Mouse (Mus musculus) liver, postnatal 0 days (tissue): ENCODE results near the gene Usp32. TPM values are rescaled to one million over a fixed set of nuclear protein-coding genes. Genes with fewer than 3 reads are reported as not detected.

Experiments
- ATAC-seq: fragments of 200-750 bp; cut with Nextera tagmentation; 2 replicates; pipeline ENCODE4 v1.8.0; 2017; ENCODE audit warnings: mild to moderate bottlenecking, moderate library complexity
- DNase-seq: peaks from one replicate; pipeline ENCODE4 v3.0.0-alpha.2; 2016
- H3K27ac ChIP-seq: fragments of 300-500 bp; sonication (generic); 2 replicates; pipeline ENCODE4 v1.5.1; 2014; ENCODE audit warnings: antibody characterized with exemption, moderate library complexity, mild to moderate bottlenecking, low read depth
- H3K27me3 ChIP-seq: fragments of 300-500 bp; sonication (generic); 2 replicates; pipeline ENCODE4 v1.6.1; 2014; ENCODE audit warnings: low read length, control low read depth, mixed read lengths; ENCODE audit not compliant: insufficient read depth
- H3K36me3 ChIP-seq: fragments of 300-500 bp; sonication (generic); replicated peaks from 2 replicates; pipeline ENCODE4 v1.6.1; 2014; ENCODE audit warnings: mild to moderate bottlenecking, control low read depth, low read length, moderate library complexity, mixed read lengths; ENCODE audit not compliant: insufficient read depth
- H3K4me1 ChIP-seq: fragments of 300-500 bp; sonication (generic); 2 replicates; pipeline ENCODE4 v1.6.1; 2014; ENCODE audit warnings: antibody characterized with exemption, mild to moderate bottlenecking, control low read depth; ENCODE audit not compliant: insufficient read depth
- H3K4me2 ChIP-seq: fragments of 300-500 bp; sonication (generic); 2 replicates; pipeline ENCODE4 v1.6.1; 2014; ENCODE audit warnings: low read depth, mild to moderate bottlenecking, low read length, moderate library complexity, mixed read lengths
- H3K4me3 ChIP-seq: fragments of 300-500 bp; sonication (generic); 2 replicates; pipeline ENCODE4 v1.5.1; 2014; ENCODE audit warnings: low read depth, low read length
- H3K9ac ChIP-seq: fragments of 300-500 bp; sonication (generic); replicated peaks from 2 replicates; pipeline ENCODE4 v1.6.1; 2014; ENCODE audit warnings: mild to moderate bottlenecking, moderate library complexity
- H3K9me3 ChIP-seq: fragments of 300-500 bp; sonication (generic); 2 replicates; pipeline ENCODE4 v1.6.1; 2016; ENCODE audit warnings: mild to moderate bottlenecking, control low read depth, low read length, mixed read lengths
- CTCF ChIP-seq: sonication (generic); IDR thresholded peaks from 2 replicates; pipeline ENCODE4 v1.5.1; 2016; ENCODE audit warnings: antibody characterized with exemption, low read depth
- EP300 ChIP-seq: IDR thresholded peaks from 2 replicates; pipeline ENCODE4 v1.6.1; 2016; ENCODE audit warnings: antibody characterized with exemption, low read depth, mild to moderate bottlenecking
- WGBS: fragments of 180-500 bp; shearing (Covaris S2); extraction: QIAGEN DNeasy Blood & Tissue Kit; methylation state at CpG from one replicate; pipeline ENCODE4 v1.1.7; 2014; ENCODE audit not compliant: insufficient replicate concordance; 5-methylcytosine and 5-hydroxymethylcytosine counted together
- polyA plus RNA-seq: library from polyadenylated mRNA; unstranded; fragments of >200 nt; fragmentation: Nextera tagmentation; extraction: Ambion mirVana; gene quantifications from 2 replicates; pipeline ENCODE4 v1.2.1, GENCODE M21; 2015

Usp32 gene
- polyA plus RNA-seq, 1 experiment from 2014 or later = 6.1 TPM

GRCm38 (mm10) chr11:85128883-85129282 is 11.1 kb downstream of the Usp32 start:
- no peak overlapping the region for H3K27ac ChIP-seq
- 0 out of 2 replicates have a peak, but pooled peaks have one; percentile 49 for ATAC-seq

GRCm38 (mm10) chr11:85126257-85127102 is 13.5 kb downstream of the Usp32 start:
- DNase-seq (no peak), ATAC-seq (no peak)
- no peaks in the 10 kb centered on the region for H3K27me3 ChIP-seq
- no peak overlapping the region for H3K4me3 ChIP-seq
- peaks cover 30% of the 10 kb centered on the region for H3K4me1 ChIP-seq
- H3K9me3 ChIP-seq = no peaks in the 10 kb centered on the region
- H3K36me3 ChIP-seq = no peaks in the 10 kb centered on the region
- peak overlapping the region; percentile 20; the same call in 1 of the 2 replicates for H3K27ac ChIP-seq
- no peak for TF ChIP-seq CTCF
- TF ChIP-seq EP300 = no peak
- H3K9ac ChIP-seq = no peak overlapping the region
- peak overlapping the region; percentile 7; the same call in 1 of the 2 replicates for H3K4me2 ChIP-seq
- 81% methylated on average over 2 of the region's 2 CpGs for WGBS

More at GRCm38 (mm10) chr11:85128883-85129282, 11.1 kb downstream of the Usp32 start:
- no peaks in the 10 kb centered on the region for H3K36me3 ChIP-seq
- WGBS = 60% methylated on average over 1 of the region's 1 CpGs
- no peak for DNase-seq
- no peaks in the 10 kb centered on the region for H3K9me3 ChIP-seq
- H3K4me2 ChIP-seq = no peak overlapping the region
- H3K27me3 ChIP-seq = no peaks in the 10 kb centered on the region
- H3K4me1 ChIP-seq = peaks cover 31% of the 10 kb centered on the region
- TF ChIP-seq EP300 (no peak), CTCF (no peak)
- no peak overlapping the region for H3K4me3 ChIP-seq
- no peak overlapping the region for H3K9ac ChIP-seq

GRCm38 (mm10) chr11:85123267-85123992 is 16.5 kb downstream of the Usp32 start:
- WGBS = 77% methylated on average over 3 of the region's 3 CpGs
- Histone ChIP-seq H3K36me3 (no peaks in the 10 kb centered on the region; the same call in 1 of the 2 replicates), H3K9ac (no peak overlapping the region), H3K9me3 (no peaks in the 10 kb centered on the region), H3K4me2 (no peak overlapping the region), H3K4me1 (peaks cover 24% of the 10 kb centered on the region), H3K27me3 (no peaks in the 10 kb centered on the region), H3K27ac (peak overlapping the region; percentile 55), H3K4me3 (no peak overlapping the region)
- ATAC-seq = no peak
- DNase-seq = no peak
- TF ChIP-seq EP300 (no peak), CTCF (no peak)

GRCm38 (mm10) chr11:85122073-85122472 is 17.9 kb downstream of the Usp32 start:
- TF ChIP-seq EP300 (no peak), CTCF (no peak)
- Histone ChIP-seq H3K4me3 (no peak overlapping the region), H3K27me3 (no peaks in the 10 kb centered on the region), H3K27ac (no peak overlapping the region), H3K4me2 (no peak overlapping the region), H3K9ac (no peak overlapping the region), H3K4me1 (peaks cover 24% of the 10 kb centered on the region), H3K9me3 (no peaks in the 10 kb centered on the region), H3K36me3 (no peaks in the 10 kb centered on the region; the same call in 1 of the 2 replicates)
- WGBS = 57% methylated on average over 1 of the region's 1 CpGs
- DNase-seq (no peak), ATAC-seq (no peak)

GRCm38 (mm10) chr11:85117160-85117559 is 22.8 kb downstream of the Usp32 start:
- TF ChIP-seq EP300 (peak; percentile 65), CTCF (no peak)
- Histone ChIP-seq H3K36me3 (no peaks in the 10 kb centered on the region; the same call in none of the 2 replicates), H3K27me3 (no peaks in the 10 kb centered on the region), H3K9ac (no peak overlapping the region), H3K9me3 (no peaks in the 10 kb centered on the region), H3K4me1 (peaks cover 22% of the 10 kb centered on the region), H3K4me3 (no peak overlapping the region), H3K27ac (peak overlapping the region; percentile 84), H3K4me2 (peak overlapping the region; percentile 43; the same call in 1 of the 2 replicates)
- ATAC-seq (peak; percentile 53), DNase-seq (no peak)

GRCm38 (mm10) chr11:85116084-85116844 is 23.7 kb downstream of the Usp32 start:
- Histone ChIP-seq H3K27me3 (no peaks in the 10 kb centered on the region), H3K4me2 (peak overlapping the region; percentile 4; the same call in 1 of the 2 replicates), H3K4me3 (no peak overlapping the region), H3K4me1 (peaks cover 17% of the 10 kb centered on the region), H3K9ac (no peak overlapping the region), H3K9me3 (no peaks in the 10 kb centered on the region), H3K36me3 (no peaks in the 10 kb centered on the region; the same call in none of the 2 replicates), H3K27ac (peak overlapping the region; percentile 84)
- WGBS = 61% methylated on average over 3 of the region's 3 CpGs
- peak; percentile 99 for ATAC-seq
- peak; percentile 99 for TF ChIP-seq EP300
- no peak for TF ChIP-seq CTCF
- DNase-seq = no peak
